Mouse (Mus musculus) forebrain, embryonic 14.5 days (tissue): ENCODE measurements around the gene Foxred1. TPM values are rescaled to one million over a fixed set of nuclear protein-coding genes. Genes with fewer than 3 reads are reported as not detected.

Source experiments
- ATAC-seq: fragments of 200-750 bp; cut with Nextera tagmentation; 2 replicates; pipeline ENCODE4 v1.8.0; 2017; ENCODE audit warnings: mild to moderate bottlenecking, moderate library complexity
- DNase-seq: peaks from one replicate; pipeline ENCODE4 v3.0.0-alpha.2; 2015; ENCODE audit warnings: low spot score
- H3K27ac ChIP-seq: fragments of 300-500 bp; sonication (generic); 2 replicates; pipeline ENCODE4 v1.5.1; 2014; ENCODE audit warnings: low read depth, mild to moderate bottlenecking, control low read depth, low read length, moderate library complexity
- H3K27me3 ChIP-seq: fragments of 300-500 bp; sonication (generic); replicated peaks from 2 replicates; pipeline ENCODE4 v1.6.1; 2014; ENCODE audit warnings: low read length, control low read depth, mixed read lengths; ENCODE audit not compliant: control insufficient read depth, insufficient read depth
- H3K36me3 ChIP-seq: fragments of 300-500 bp; sonication (generic); 2 replicates; pipeline ENCODE4 v1.6.1; 2014; ENCODE audit warnings: low read length, control low read depth; ENCODE audit not compliant: control insufficient read depth, insufficient read depth
- H3K4me1 ChIP-seq: fragments of 300-500 bp; sonication (generic); 2 replicates; pipeline ENCODE4 v1.6.1; 2014; ENCODE audit warnings: antibody characterized with exemption, low read length, control low read depth; ENCODE audit not compliant: control insufficient read depth, insufficient read depth
- H3K4me2 ChIP-seq: fragments of 300-500 bp; sonication (generic); 2 replicates; pipeline ENCODE4 v1.6.1; 2014; ENCODE audit warnings: mild to moderate bottlenecking, control low read depth, low read length
- H3K4me3 ChIP-seq: fragments of 300-500 bp; sonication (generic); 2 replicates; pipeline ENCODE4 v1.5.1; 2014; ENCODE audit warnings: low read depth, low read length, control low read depth
- H3K9ac ChIP-seq: fragments of 300-500 bp; sonication (generic); 2 replicates; pipeline ENCODE4 v1.6.1; 2014; ENCODE audit warnings: mild to moderate bottlenecking, low read length, control low read depth, moderate library complexity
- H3K9me3 ChIP-seq: fragments of 300-500 bp; sonication (generic); replicated peaks from 2 replicates; pipeline ENCODE4 v1.6.1; 2016; ENCODE audit warnings: low read length, control low read depth, mixed read lengths; ENCODE audit not compliant: control insufficient read depth
- WGBS: fragments of 180-500 bp; shearing (Covaris S2); extraction: QIAGEN DNeasy Blood & Tissue Kit; methylation state at CpG from one replicate; pipeline ENCODE4 v1.1.7; 2014; 5-methylcytosine and 5-hydroxymethylcytosine counted together
- polyA plus RNA-seq: library from polyadenylated mRNA; unstranded; fragments of >200 nt; fragmentation: Nextera tagmentation; extraction: Ambion mirVana; gene quantifications from 2 replicates; pipeline ENCODE4 v1.2.1, GENCODE M21; 2014

The Foxred1 gene
- polyA plus RNA-seq, 1 experiment from 2014 or later, result 24.9 TPM

DNA sequence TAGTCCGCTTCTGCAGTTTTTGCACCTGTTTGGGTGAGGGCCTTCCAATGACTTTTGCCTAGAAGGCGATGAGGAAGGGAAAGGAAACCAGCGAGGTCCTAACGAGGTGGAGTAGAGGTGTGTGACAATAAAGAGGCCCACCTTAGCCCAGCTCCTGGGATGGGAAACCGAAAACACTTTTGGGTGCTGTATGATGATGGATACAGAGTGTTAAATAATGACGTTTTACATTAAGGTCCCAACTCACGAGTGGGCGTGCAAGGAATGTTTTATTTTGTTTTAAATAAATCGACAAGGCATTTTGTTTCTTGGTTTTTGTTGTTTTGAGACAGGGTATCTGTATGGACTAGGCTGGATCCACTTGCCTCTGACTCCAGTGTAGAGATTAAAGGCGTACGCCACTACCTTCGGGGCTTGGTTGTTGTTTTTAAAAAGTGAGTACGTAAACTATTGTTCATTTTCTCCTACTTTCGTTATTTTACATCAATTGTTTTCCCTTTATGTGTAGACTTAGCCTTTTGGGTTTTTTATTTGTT lies 34.7 kb downstream of the Foxred1 start:
- WGBS, result 47% methylated on average over 14 of the region's 14 CpGs
- peaks cover 9% of the 10 kb centered on the region; the same call in 1 of the 2 replicates for H3K4me1 ChIP-seq
- peak overlapping the region; percentile 67 for H3K9ac ChIP-seq
- peak overlapping the region; percentile 86 for H3K4me2 ChIP-seq
- no peaks in the 10 kb centered on the region for H3K9me3 ChIP-seq
- ATAC-seq, result peak; percentile 19
- H3K36me3 ChIP-seq, result no peaks in the 10 kb centered on the region; the same call in 1 of the 2 replicates
- no peak for DNase-seq
- peak overlapping the region; percentile 54 for H3K4me3 ChIP-seq
- no peaks in the 10 kb centered on the region for H3K27me3 ChIP-seq
- H3K27ac ChIP-seq, result 0 out of 2 replicates have a peak overlapping the region, but pooled peaks have one; percentile 86

DNA sequence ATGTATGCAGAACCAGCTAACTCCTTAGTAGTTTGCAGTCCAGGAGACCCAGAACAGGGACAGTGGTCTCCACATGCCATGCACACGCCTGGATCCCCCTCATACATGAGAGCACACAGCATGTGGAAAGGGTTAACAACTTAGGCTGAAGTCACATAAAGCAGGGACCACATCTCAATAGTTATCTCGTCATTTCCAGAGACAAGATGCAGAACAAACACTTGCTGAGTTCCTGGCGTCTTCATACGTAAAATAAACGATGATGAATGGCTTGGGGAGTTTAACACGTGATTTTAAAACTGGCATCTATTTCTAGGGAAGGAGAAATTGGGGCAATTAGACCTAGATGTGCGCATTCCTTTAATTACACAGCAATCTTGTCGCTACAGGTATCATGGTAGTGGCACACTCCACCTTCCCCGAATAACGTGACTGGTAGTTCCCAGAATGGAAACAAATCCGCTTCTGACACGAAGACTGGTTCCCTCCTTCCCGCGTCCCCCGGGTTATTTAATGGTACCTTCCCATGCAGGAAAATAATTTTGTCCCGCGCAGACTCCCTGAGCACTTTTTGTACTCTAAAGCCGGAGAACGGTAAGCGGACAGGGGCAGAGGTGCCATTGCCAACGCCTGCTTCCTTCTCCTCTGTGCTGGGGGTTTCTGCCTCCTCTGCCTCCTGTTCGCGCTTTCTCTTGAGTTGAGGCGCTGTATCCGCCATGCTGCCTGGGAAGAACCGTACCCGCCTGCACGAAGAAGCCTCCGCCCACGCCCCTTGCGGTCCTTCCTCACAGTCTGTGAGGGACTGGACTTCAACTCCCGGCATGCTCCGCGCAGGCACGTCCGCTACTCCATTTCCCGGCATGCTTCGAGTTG lies 35.4 kb downstream of the Foxred1 start, which contains the start of gene Dcps:
Gene Dcps, minus strand, starts transcription at position 811 of the 873 bp plus-strand sequence.
- Histone ChIP-seq H3K27ac (peak within 1 kb of the TSS; percentile 86), H3K9me3 (no peaks in the 10 kb centered on the region), H3K27me3 (no peaks in the 10 kb centered on the region), H3K4me1 (peaks cover 9% of the 10 kb centered on the region; the same call in 1 of the 2 replicates), H3K4me3 (peak within 1 kb of the TSS; percentile 54), H3K36me3 (peaks cover 5% of the 10 kb centered on the region; the same call in 1 of the 2 replicates), H3K4me2 (peak within 1 kb of the TSS; percentile 86), H3K9ac (peak within 1 kb of the TSS; percentile 67)
- ATAC-seq (peak; percentile 98), DNase-seq (peak; percentile 98)
- under 1% methylated on average over 38 of the region's 38 CpGs for WGBS

DNA sequence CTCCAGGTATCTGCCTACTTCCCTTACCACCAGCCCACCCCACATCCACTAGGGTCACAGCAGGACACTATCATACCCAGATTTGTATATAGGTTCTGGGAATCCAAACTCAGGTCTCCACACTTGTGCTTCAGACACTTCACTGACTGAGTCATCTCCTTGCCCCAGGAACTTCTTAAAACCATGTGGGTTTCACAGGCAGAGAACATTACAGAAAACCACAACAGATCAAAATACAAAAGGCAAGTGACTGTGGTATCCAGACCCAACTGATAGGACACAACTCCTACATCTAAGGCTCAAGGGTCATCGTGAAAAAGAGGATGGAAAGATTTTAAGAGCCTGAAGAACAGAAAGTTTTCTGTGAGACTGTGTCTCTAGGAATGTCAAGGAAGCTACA lies 37.5 kb downstream of the Foxred1 start:
- no peaks in the 10 kb centered on the region for H3K9me3 ChIP-seq
- peaks cover 9% of the 10 kb centered on the region; the same call in 1 of the 2 replicates for H3K4me1 ChIP-seq
- no peak overlapping the region for H3K4me3 ChIP-seq
- no peak overlapping the region for H3K4me2 ChIP-seq
- WGBS, result 89% methylated on average over 1 of the region's 1 CpGs
- DNase-seq, result no peak
- ATAC-seq, result no peak
- H3K27ac ChIP-seq, result no peak overlapping the region
- peaks cover 12% of the 10 kb centered on the region for H3K36me3 ChIP-seq
- no peaks in the 10 kb centered on the region for H3K27me3 ChIP-seq
- no peak overlapping the region for H3K9ac ChIP-seq

DNA sequence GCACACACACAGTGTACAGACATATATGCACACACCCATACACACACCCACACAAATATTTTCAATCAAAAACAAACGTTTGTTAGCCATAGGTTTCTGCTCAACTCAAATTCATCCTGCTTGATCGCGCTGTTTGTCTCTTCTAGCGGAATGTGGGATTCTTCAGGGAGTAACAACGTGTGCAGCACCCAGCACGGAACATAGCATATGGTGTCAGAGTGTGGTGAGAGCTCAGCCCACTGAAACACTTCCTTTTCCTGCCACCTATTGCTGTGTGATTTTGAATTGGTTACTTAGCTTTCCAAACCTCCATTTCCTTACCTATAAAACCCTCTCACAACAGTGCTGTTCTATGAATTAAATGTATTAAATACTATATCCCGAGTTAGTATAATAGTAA lies 40.8 kb downstream of the Foxred1 start:
- Histone ChIP-seq H3K4me1 (peaks cover 11% of the 10 kb centered on the region; the same call in 1 of the 2 replicates), H3K9me3 (no peaks in the 10 kb centered on the region), H3K27ac (no peak overlapping the region), H3K4me2 (no peak overlapping the region), H3K36me3 (peaks cover 12% of the 10 kb centered on the region), H3K9ac (no peak overlapping the region), H3K4me3 (no peak overlapping the region), H3K27me3 (no peaks in the 10 kb centered on the region)
- WGBS, result 91% methylated on average over 7 of the region's 7 CpGs
- ATAC-seq (no peak), DNase-seq (no peak)

DNA sequence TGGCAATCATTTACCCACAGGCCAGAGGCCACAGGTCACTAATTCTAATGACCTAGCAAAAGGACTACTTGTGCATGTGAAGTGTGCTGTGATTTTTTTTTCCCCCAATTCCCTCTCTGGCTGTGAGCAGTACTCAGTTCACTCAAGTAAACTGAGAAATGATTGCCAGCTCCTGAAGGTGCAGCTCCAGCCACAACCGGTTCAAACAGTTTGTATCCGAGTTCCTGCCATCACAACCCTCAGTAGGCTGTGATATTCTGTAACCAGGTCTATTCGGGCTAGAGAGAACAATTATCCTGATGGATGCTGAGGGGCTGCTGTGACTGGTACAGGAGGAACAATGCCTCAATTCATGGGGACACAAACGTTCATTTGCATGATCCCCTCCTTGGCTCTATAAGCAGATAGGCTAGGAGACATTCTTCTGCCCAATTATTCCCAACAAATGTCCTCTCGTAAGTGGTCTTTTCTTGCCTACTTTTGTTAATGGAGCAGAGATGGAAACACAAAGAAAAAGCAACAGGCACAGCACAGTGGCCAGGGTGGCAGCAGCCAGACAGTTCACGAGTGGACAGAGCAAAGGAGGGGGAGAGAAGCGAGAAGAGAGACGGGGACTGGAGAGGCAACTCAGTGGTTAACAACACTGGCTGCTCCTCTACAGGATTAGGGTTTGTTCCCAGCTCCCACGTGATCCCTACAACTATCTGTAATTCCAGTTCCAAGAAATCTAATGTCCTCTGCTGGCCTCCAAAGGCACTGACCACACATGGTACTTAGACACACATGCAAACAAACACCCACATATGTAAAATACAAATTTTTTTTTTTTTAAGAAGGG lies 43.8 kb downstream of the Foxred1 start:
- H3K27me3 ChIP-seq, result no peaks in the 10 kb centered on the region
- no peak overlapping the region for H3K9ac ChIP-seq
- H3K27ac ChIP-seq, result peak overlapping the region; percentile 49
- peaks cover 17% of the 10 kb centered on the region for H3K36me3 ChIP-seq
- no peak overlapping the region for H3K4me3 ChIP-seq
- WGBS, result 3% methylated on average over 9 of the region's 9 CpGs
- 0 out of 2 replicates have a peak overlapping the region, but pooled peaks have one; percentile 13 for H3K4me2 ChIP-seq
- no peaks in the 10 kb centered on the region for H3K9me3 ChIP-seq
- H3K4me1 ChIP-seq, result peaks cover 4% of the 10 kb centered on the region; the same call in 1 of the 2 replicates
- ATAC-seq (peak; percentile 67), DNase-seq (peak; percentile 69)

DNA sequence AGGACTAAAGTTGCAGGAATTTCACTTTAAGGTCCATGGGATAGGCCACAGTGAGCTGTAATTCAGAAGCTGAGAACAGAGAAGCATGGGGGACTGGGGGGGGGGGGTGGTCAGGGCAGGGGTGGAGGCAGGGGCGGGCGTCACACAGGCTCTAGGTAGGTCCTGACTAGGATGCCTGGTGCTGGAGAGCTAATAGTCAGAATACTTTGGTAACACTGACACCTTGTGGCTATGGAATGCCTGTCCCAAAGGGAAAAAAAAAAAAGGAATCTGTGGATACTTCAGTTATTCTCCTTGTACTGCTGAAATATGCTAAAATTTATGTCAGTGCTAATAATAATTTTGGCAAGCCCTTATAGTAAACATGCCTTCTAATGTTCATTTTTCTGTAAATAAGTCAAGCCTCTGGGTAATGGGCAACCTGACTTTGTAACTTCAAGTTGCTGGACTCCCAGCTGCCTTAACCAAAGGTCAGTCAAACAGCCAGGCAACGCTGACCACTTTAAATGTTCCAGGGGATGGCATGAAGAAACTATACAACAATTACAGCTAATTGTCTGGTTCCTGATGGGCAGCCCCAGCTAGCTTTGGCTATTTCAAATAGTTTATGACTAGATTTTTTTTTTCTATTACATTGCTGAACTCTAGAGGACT lies 44.6 kb downstream of the Foxred1 start:
- 19% methylated on average over 2 of the region's 3 CpGs for WGBS
- peak; percentile 68 for ATAC-seq

DNA sequence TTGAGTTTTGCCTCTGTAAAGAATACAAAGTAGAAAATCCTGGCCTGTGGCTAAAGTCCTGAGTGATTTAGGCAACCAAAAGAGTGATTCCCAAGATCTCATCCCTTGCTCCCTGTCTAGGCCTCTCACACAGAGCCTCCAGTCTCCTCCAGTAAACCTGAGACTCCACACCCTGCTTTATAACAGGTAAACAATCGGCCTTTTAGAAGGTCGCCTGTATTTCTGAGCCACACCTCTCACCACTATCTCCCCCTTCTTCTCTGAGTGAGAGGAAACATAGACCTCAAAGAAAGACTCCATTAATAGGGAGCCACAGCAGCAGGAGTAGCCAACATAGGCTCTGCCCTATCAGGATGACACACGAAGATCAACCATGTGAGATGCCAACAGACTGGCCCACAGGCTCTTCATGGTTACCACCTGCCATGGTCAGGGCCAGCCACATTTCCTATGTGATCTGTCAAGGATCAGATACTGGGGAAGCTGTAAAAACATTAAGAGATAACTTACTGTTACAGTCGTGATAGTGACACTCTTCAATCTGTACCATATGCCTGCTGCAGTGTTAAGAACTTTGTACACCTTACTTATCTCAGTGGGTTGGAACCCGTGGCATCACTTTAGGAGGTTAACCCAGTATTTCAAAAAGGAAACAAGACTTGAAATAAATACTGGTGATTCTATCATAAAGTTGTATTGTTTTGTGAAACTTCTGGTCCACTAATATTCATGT lies 46.5 kb downstream of the Foxred1 start:
- ATAC-seq (no peak), DNase-seq (no peak)
- Histone ChIP-seq H3K9me3 (no peaks in the 10 kb centered on the region), H3K27ac (no peak overlapping the region), H3K9ac (no peak overlapping the region), H3K36me3 (peaks cover 4% of the 10 kb centered on the region), H3K27me3 (no peaks in the 10 kb centered on the region), H3K4me2 (no peak overlapping the region), H3K4me3 (no peak overlapping the region), H3K4me1 (peaks cover 4% of the 10 kb centered on the region; the same call in 1 of the 2 replicates)
- 85% methylated on average over 5 of the region's 5 CpGs for WGBS

More for the DNA sequence above, 44.6 kb downstream of the Foxred1 start:
- DNase-seq, result peak; percentile 80
- H3K4me1 ChIP-seq, result peaks cover 4% of the 10 kb centered on the region; the same call in 1 of the 2 replicates
- no peaks in the 10 kb centered on the region for H3K9me3 ChIP-seq
- H3K4me2 ChIP-seq, result no peak overlapping the region
- H3K27me3 ChIP-seq, result no peaks in the 10 kb centered on the region
- H3K9ac ChIP-seq, result no peak overlapping the region
- peaks cover 17% of the 10 kb centered on the region for H3K36me3 ChIP-seq
- 0 out of 2 replicates have a peak overlapping the region, but pooled peaks have one; percentile 49 for H3K27ac ChIP-seq
- H3K4me3 ChIP-seq, result no peak overlapping the region
